Mouse (Mus musculus) forebrain, embryonic 12.5 days (tissue): Measurements from ENCODE around the gene Arhgap42. TPM values are rescaled to one million over a fixed set of nuclear protein-coding genes. Genes with fewer than 3 reads are reported as not detected.

ENCODE experiments used
- ATAC-seq: fragments of 200-750 bp; cut with Nextera tagmentation; 2 replicates; pipeline ENCODE4 v1.8.0; 2017; ENCODE audit warnings: moderate TSS enrichment; ENCODE audit not compliant: low FRiP score
- H3K27ac ChIP-seq: fragments of 300-500 bp; sonication (generic); 2 replicates; pipeline ENCODE4 v1.5.1; 2016; ENCODE audit warnings: mild to moderate bottlenecking
- H3K27me3 ChIP-seq: fragments of 300-500 bp; sonication (generic); 2 replicates; pipeline ENCODE4 v1.6.1; 2016; ENCODE audit warnings: mild to moderate bottlenecking
- H3K36me3 ChIP-seq: fragments of 300-500 bp; sonication (generic); replicated peaks from 2 replicates; pipeline ENCODE4 v1.6.1; 2016; ENCODE audit warnings: mild to moderate bottlenecking
- H3K4me1 ChIP-seq: fragments of 300-500 bp; sonication (generic); 2 replicates; pipeline ENCODE4 v1.6.1; 2016
- H3K4me2 ChIP-seq: fragments of 300-500 bp; sonication (generic); 2 replicates; pipeline ENCODE4 v1.6.1; 2016; ENCODE audit warnings: mild to moderate bottlenecking, moderate library complexity
- H3K4me3 ChIP-seq: fragments of 300-500 bp; sonication (generic); replicated peaks from 2 replicates; pipeline ENCODE4 v1.5.1; 2016; ENCODE audit warnings: mild to moderate bottlenecking
- H3K9ac ChIP-seq: fragments of 300-500 bp; sonication (generic); 2 replicates; pipeline ENCODE4 v1.6.1; 2016; ENCODE audit warnings: mild to moderate bottlenecking
- H3K9me3 ChIP-seq: fragments of 300-500 bp; sonication (generic); 2 replicates; pipeline ENCODE4 v1.6.1; 2016
- WGBS: fragments of 180-500 bp; shearing (Covaris S2); methylation state at CpG from one replicate; pipeline ENCODE4 v1.1.7; 2016; 5-methylcytosine and 5-hydroxymethylcytosine counted together
- polyA plus RNA-seq: library from polyadenylated mRNA; unstranded; fragments of >200 nt; fragmentation: Nextera tagmentation; extraction: Ambion mirVana; gene quantifications from 2 replicates; pipeline ENCODE4 v1.2.1, GENCODE M21; 2016

The Arhgap42 gene
- polyA plus RNA-seq, 1 experiment from 2014 or later, result 26.0 TPM

GRCm38 (mm10) chr9:9160736-9161135, 78.2 kb downstream of the Arhgap42 start:
- no peak overlapping the region for H3K27ac ChIP-seq
- no peaks in the 10 kb centered on the region for H3K27me3 ChIP-seq
- no peak for ATAC-seq
- H3K4me2 ChIP-seq, result no peak overlapping the region
- H3K4me3 ChIP-seq, result no peak overlapping the region
- H3K9me3 ChIP-seq, result no peaks in the 10 kb centered on the region
- H3K4me1 ChIP-seq, result no peaks in the 10 kb centered on the region; the same call in 1 of the 2 replicates
- no peaks in the 10 kb centered on the region for H3K36me3 ChIP-seq
- WGBS, result 42% methylated on average over 3 of the region's 3 CpGs
- H3K9ac ChIP-seq, result no peak overlapping the region

GRCm38 (mm10) chr9:9158241-9158640, 80.7 kb downstream of the Arhgap42 start:
- H3K9ac ChIP-seq, result no peak overlapping the region
- H3K27ac ChIP-seq, result no peak overlapping the region
- H3K4me2 ChIP-seq, result no peak overlapping the region
- H3K4me3 ChIP-seq, result no peak overlapping the region
- H3K36me3 ChIP-seq, result no peaks in the 10 kb centered on the region
- no peaks in the 10 kb centered on the region; the same call in 1 of the 2 replicates for H3K4me1 ChIP-seq
- 90% methylated on average over 3 of the region's 3 CpGs for WGBS
- H3K9me3 ChIP-seq, result no peaks in the 10 kb centered on the region
- no peaks in the 10 kb centered on the region for H3K27me3 ChIP-seq
- no peak for ATAC-seq

- H3K27ac ChIP-seq, result no peak overlapping the region
- no peak overlapping the region for H3K4me2 ChIP-seq
- H3K4me1 ChIP-seq, result no peaks in the 10 kb centered on the region; the same call in 1 of the 2 replicates
- no peaks in the 10 kb centered on the region for H3K27me3 ChIP-seq
- ATAC-seq, result no peak
- WGBS, result 74% methylated on average over 2 of the region's 2 CpGs
- no peaks in the 10 kb centered on the region for H3K36me3 ChIP-seq
- no peak overlapping the region for H3K4me3 ChIP-seq
- no peak overlapping the region for H3K9ac ChIP-seq
- no peaks in the 10 kb centered on the region for H3K9me3 ChIP-seq
These were observed 81.5 kb downstream of the Arhgap42 start for GRCm38 (mm10) chr9:9157425-9157824.

- no peaks in the 10 kb centered on the region for H3K36me3 ChIP-seq
- 88% methylated on average over 3 of the region's 3 CpGs for WGBS
- H3K4me1 ChIP-seq, result no peaks in the 10 kb centered on the region
- no peak for ATAC-seq
- H3K27ac ChIP-seq, result no peak overlapping the region
- H3K9me3 ChIP-seq, result no peaks in the 10 kb centered on the region
- no peak overlapping the region for H3K9ac ChIP-seq
- no peak overlapping the region for H3K4me2 ChIP-seq
- H3K27me3 ChIP-seq, result no peaks in the 10 kb centered on the region
- no peak overlapping the region for H3K4me3 ChIP-seq
These were observed 84.3 kb downstream of the Arhgap42 start for GRCm38 (mm10) chr9:9154636-9155035.

GRCm38 (mm10) chr9:9144301-9145121, 94.4 kb downstream of the Arhgap42 start:
- Histone ChIP-seq H3K9me3 (no peaks in the 10 kb centered on the region), H3K27me3 (no peaks in the 10 kb centered on the region)
- no peak for ATAC-seq

GRCm38 (mm10) chr9:9143102-9143501, 95.8 kb downstream of the Arhgap42 start:
- H3K9me3 ChIP-seq, result no peaks in the 10 kb centered on the region
- WGBS, result 63% methylated on average over 5 of the region's 5 CpGs
- 0 out of 2 replicates have a peak, but pooled peaks have one; percentile 14 for ATAC-seq
- H3K4me3 ChIP-seq, result no peak overlapping the region
- H3K9ac ChIP-seq, result no peak overlapping the region
- H3K27ac ChIP-seq, result no peak overlapping the region
- H3K36me3 ChIP-seq, result no peaks in the 10 kb centered on the region
- no peak overlapping the region for H3K4me2 ChIP-seq
- H3K27me3 ChIP-seq, result no peaks in the 10 kb centered on the region
- peaks cover 9% of the 10 kb centered on the region for H3K4me1 ChIP-seq

More at GRCm38 (mm10) chr9:9144301-9145121, 94.4 kb downstream of the Arhgap42 start:
- 91% methylated on average over 7 of the region's 7 CpGs for WGBS
- no peak overlapping the region for H3K27ac ChIP-seq
- H3K9ac ChIP-seq, result no peak overlapping the region
- H3K4me2 ChIP-seq, result no peak overlapping the region
- H3K4me3 ChIP-seq, result no peak overlapping the region
- no peaks in the 10 kb centered on the region for H3K36me3 ChIP-seq
- H3K4me1 ChIP-seq, result peaks cover 9% of the 10 kb centered on the region

- H3K27me3 ChIP-seq, result no peaks in the 10 kb centered on the region
- no peaks in the 10 kb centered on the region for H3K36me3 ChIP-seq
- no peak for ATAC-seq
- H3K9me3 ChIP-seq, result no peaks in the 10 kb centered on the region
- peaks cover 9% of the 10 kb centered on the region for H3K4me1 ChIP-seq
- no peak overlapping the region for H3K4me3 ChIP-seq
- no peak overlapping the region for H3K27ac ChIP-seq
- no peak overlapping the region for H3K9ac ChIP-seq
- 66% methylated on average over 7 of the region's 7 CpGs for WGBS
- H3K4me2 ChIP-seq, result no peak overlapping the region
These were observed 96.3 kb downstream of the Arhgap42 start for GRCm38 (mm10) chr9:9142561-9142960.

- Histone ChIP-seq H3K36me3 (no peaks in the 10 kb centered on the region), H3K4me2 (no peak overlapping the region), H3K4me3 (no peak overlapping the region), H3K27ac (no peak overlapping the region), H3K4me1 (peaks cover 9% of the 10 kb centered on the region), H3K27me3 (no peaks in the 10 kb centered on the region), H3K9ac (no peak overlapping the region), H3K9me3 (no peaks in the 10 kb centered on the region)
- WGBS, result 86% methylated on average over 1 of the region's 1 CpGs
- no peak for ATAC-seq
These were observed 96.8 kb downstream of the Arhgap42 start for GRCm38 (mm10) chr9:9142144-9142543.

GRCm38 (mm10) chr9:9128996-9129694, 109.8 kb downstream of the Arhgap42 start:
- H3K4me1 ChIP-seq, result no peaks in the 10 kb centered on the region
- H3K27me3 ChIP-seq, result no peaks in the 10 kb centered on the region
- H3K36me3 ChIP-seq, result no peaks in the 10 kb centered on the region
- no peak overlapping the region for H3K9ac ChIP-seq
- 91% methylated on average over 4 of the region's 4 CpGs for WGBS
- H3K4me3 ChIP-seq, result no peak overlapping the region
- no peak overlapping the region for H3K27ac ChIP-seq
- no peak for ATAC-seq
- no peak overlapping the region for H3K4me2 ChIP-seq
- no peaks in the 10 kb centered on the region for H3K9me3 ChIP-seq

GRCm38 (mm10) chr9:9127041-9127755, 111.7 kb downstream of the Arhgap42 start:
- ATAC-seq, result no peak
- H3K27me3 ChIP-seq, result no peaks in the 10 kb centered on the region
- H3K4me1 ChIP-seq, result no peaks in the 10 kb centered on the region
- H3K4me2 ChIP-seq, result no peak overlapping the region
- H3K27ac ChIP-seq, result no peak overlapping the region
- no peaks in the 10 kb centered on the region for H3K36me3 ChIP-seq
- H3K9ac ChIP-seq, result no peak overlapping the region
- WGBS, result 45% methylated on average over 4 of the region's 4 CpGs
- H3K4me3 ChIP-seq, result no peak overlapping the region
- H3K9me3 ChIP-seq, result no peaks in the 10 kb centered on the region

- Histone ChIP-seq H3K27ac (no peak overlapping the region), H3K4me2 (no peak overlapping the region), H3K27me3 (no peaks in the 10 kb centered on the region), H3K36me3 (no peaks in the 10 kb centered on the region), H3K9ac (no peak overlapping the region), H3K4me1 (no peaks in the 10 kb centered on the region), H3K9me3 (no peaks in the 10 kb centered on the region), H3K4me3 (no peak overlapping the region)
- no peak for ATAC-seq
- 81% methylated on average over 2 of the region's 2 CpGs for WGBS
These were observed 114.7 kb downstream of the Arhgap42 start for GRCm38 (mm10) chr9:9124156-9124555.

GRCm38 (mm10) chr9:9114266-9114665, 124.6 kb downstream of the Arhgap42 start:
- ATAC-seq, result no peak
- 76% methylated on average over 3 of the region's 3 CpGs for WGBS
- no peak overlapping the region for H3K27ac ChIP-seq

More at GRCm38 (mm10) chr9:9114266-9114665, 124.6 kb downstream of the Arhgap42 start:
- Histone ChIP-seq H3K27me3 (no peaks in the 10 kb centered on the region), H3K4me3 (no peak overlapping the region), H3K36me3 (no peaks in the 10 kb centered on the region), H3K4me2 (no peak overlapping the region), H3K9me3 (no peaks in the 10 kb centered on the region), H3K9ac (no peak overlapping the region), H3K4me1 (no peaks in the 10 kb centered on the region; the same call in 1 of the 2 replicates)
